Mouse (Mus musculus): ENCODE data around the gene Runx1.

- no peak for TF ChIP-seq CTCF (IDR thresholded peaks at IDR 0.05; ENCODE audit: insufficient read depth, low read length)
- no peak for TF ChIP-seq POLR2A (IDR thresholded peaks at IDR 0.05; ENCODE audit: borderline replicate concordance, extremely low read depth, low read depth, low read length)
Measured at GRCm38 (mm10) chr16:92685766-92686315, 140.1 kb downstream of the Runx1 start.

All from lung, adult 2 months (tissue).